Mouse (Mus musculus): Measurements from ENCODE around the gene Lrmda. TPM values are rescaled to one million over a fixed set of nuclear protein-coding genes. Genes with fewer than 3 reads are reported as not detected.
"Not testable (repeated sequence)": the region's sequence is repeated elsewhere in the genome, so short reads cannot be mapped to it uniquely, and the experiment has no call there.

Lrmda gene
- polyA plus RNA-seq, 1 experiment: 0.51 TPM

- no peak for DNase-seq
- Histone ChIP-seq H3K4me3 (ENCODE audit: control insufficient read depth, insufficient read depth, low read length) (no peak overlapping the region), H3K27me3 (ENCODE audit: control insufficient read depth, insufficient read depth, low read length) (no peaks in the 10 kb centered on the region), H3K36me3 (ENCODE audit: control insufficient read depth, insufficient read depth, low read length) (no peaks in the 10 kb centered on the region), H3K27ac (ENCODE audit: control insufficient read depth, insufficient read depth, low read length) (no peak overlapping the region), H3K4me1 (replicated peaks; ENCODE audit: control insufficient read depth, insufficient read depth, low read length) (no peaks in the 10 kb centered on the region)
- no peak for TF ChIP-seq CTCF (IDR thresholded peaks at IDR 0.05; ENCODE audit: borderline replicate concordance, control insufficient read depth, extremely low read depth, insufficient read depth, low read length, poor library complexity)
- no peak for TF ChIP-seq POLR2A (IDR thresholded peaks at IDR 0.05; ENCODE audit: control insufficient read depth, extremely low read depth, insufficient read depth, low read length, poor library complexity)
- WGBS: 49% methylated on average over 15 of the region's 15 CpGs
Observed at GRCm38 (mm10) chr14:22783211-22784161, 764.0 kb downstream of the Lrmda start.

GRCm38 (mm10) chr14:22800020-22800419 lies 780.5 kb downstream of the Lrmda start:
- TF ChIP-seq CTCF (IDR thresholded peaks at IDR 0.05; ENCODE audit: borderline replicate concordance, control insufficient read depth, extremely low read depth, insufficient read depth, low read length, poor library complexity): no peak
- no peak for TF ChIP-seq POLR2A (IDR thresholded peaks at IDR 0.05; ENCODE audit: control insufficient read depth, extremely low read depth, insufficient read depth, low read length, poor library complexity)
- H3K4me3 ChIP-seq (ENCODE audit: control insufficient read depth, insufficient read depth, low read length): no peak overlapping the region
- 86% methylated on average over 4 of the region's 4 CpGs for WGBS
- no peak for DNase-seq
- H3K36me3 ChIP-seq (ENCODE audit: control insufficient read depth, insufficient read depth, low read length): no peaks in the 10 kb centered on the region
- no peaks in the 10 kb centered on the region for H3K4me1 ChIP-seq (replicated peaks; ENCODE audit: control insufficient read depth, insufficient read depth, low read length)
- no peak overlapping the region for H3K27ac ChIP-seq (ENCODE audit: control insufficient read depth, insufficient read depth, low read length)
- H3K27me3 ChIP-seq (ENCODE audit: control insufficient read depth, insufficient read depth, low read length): no peaks in the 10 kb centered on the region

- Histone ChIP-seq H3K27me3 (ENCODE audit: control insufficient read depth, insufficient read depth, low read length) (no peaks in the 10 kb centered on the region), H3K4me3 (ENCODE audit: control insufficient read depth, insufficient read depth, low read length) (no peak overlapping the region), H3K27ac (ENCODE audit: control insufficient read depth, insufficient read depth, low read length) (no peak overlapping the region), H3K36me3 (ENCODE audit: control insufficient read depth, insufficient read depth, low read length) (no peaks in the 10 kb centered on the region), H3K4me1 (replicated peaks; ENCODE audit: control insufficient read depth, insufficient read depth, low read length) (no peaks in the 10 kb centered on the region)
- TF ChIP-seq CTCF (IDR thresholded peaks at IDR 0.05; ENCODE audit: borderline replicate concordance, control insufficient read depth, extremely low read depth, insufficient read depth, low read length, poor library complexity) (no peak), POLR2A (IDR thresholded peaks at IDR 0.05; ENCODE audit: control insufficient read depth, extremely low read depth, insufficient read depth, low read length, poor library complexity) (no peak)
- no peak for DNase-seq
- WGBS: 82% methylated on average over 13 of the region's 13 CpGs
Observed at GRCm38 (mm10) chr14:22800871-22801636, 781.5 kb downstream of the Lrmda start.

DNA sequence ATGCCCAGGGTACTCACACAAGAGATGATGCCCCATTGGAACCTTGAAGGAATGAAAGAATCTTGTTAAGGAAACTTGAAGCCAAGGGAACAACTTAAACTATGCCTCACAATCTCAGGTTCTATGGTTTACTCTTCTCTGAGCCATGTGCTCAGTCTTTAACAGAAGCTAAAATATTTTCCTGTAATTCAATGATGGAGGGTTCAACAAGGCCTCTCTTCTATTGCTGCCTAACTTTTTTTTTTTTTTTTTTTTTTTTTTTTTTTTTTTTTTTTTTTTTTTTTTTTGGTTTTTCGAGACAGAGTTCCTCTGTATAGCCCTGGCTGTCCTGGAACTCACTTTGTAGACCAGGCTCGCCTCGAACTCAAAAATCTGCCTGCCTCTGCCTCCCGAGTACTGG lies 782.2 kb downstream of the Lrmda start:
- H3K4me3 ChIP-seq (ENCODE audit: control insufficient read depth, insufficient read depth, low read length); H3K36me3 ChIP-seq (ENCODE audit: control insufficient read depth, insufficient read depth, low read length); H3K27me3 ChIP-seq (ENCODE audit: control insufficient read depth, insufficient read depth, low read length); H3K4me1 ChIP-seq (replicated peaks; ENCODE audit: control insufficient read depth, insufficient read depth, low read length); H3K27ac ChIP-seq (ENCODE audit: control insufficient read depth, insufficient read depth, low read length); DNase-seq: not testable (repeated sequence)
- 71% methylated on average over 4 of the region's 4 CpGs for WGBS

DNA sequence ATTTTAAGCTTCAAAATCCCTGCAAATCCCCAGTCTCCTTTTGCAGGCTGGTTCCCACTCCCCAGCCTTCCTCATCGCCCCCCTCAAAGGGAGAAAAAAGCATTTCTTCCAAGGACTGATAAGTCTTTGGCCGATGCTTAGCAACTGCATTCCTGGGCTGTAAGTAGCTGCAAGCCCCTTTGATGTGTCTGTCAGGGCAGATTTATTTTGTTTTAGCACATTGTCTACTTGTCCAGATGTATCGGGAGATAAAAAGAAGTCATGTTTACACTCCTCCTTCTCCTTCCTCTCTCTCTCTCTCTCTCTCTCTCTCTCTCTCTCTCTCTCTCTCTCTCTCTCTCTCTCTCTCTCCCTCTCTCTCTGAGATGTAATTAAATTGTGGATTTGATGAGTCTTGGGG lies 787.8 kb downstream of the Lrmda start:
- H3K4me3 ChIP-seq (ENCODE audit: control insufficient read depth, insufficient read depth, low read length): no peak overlapping the region
- TF ChIP-seq CTCF (IDR thresholded peaks at IDR 0.05; ENCODE audit: borderline replicate concordance, control insufficient read depth, extremely low read depth, insufficient read depth, low read length, poor library complexity) (no peak), POLR2A (IDR thresholded peaks at IDR 0.05; ENCODE audit: control insufficient read depth, extremely low read depth, insufficient read depth, low read length, poor library complexity) (no peak)
- no peak for DNase-seq
- WGBS: 65% methylated on average over 3 of the region's 3 CpGs
- H3K4me1 ChIP-seq (replicated peaks; ENCODE audit: control insufficient read depth, insufficient read depth, low read length): no peaks in the 10 kb centered on the region
- H3K27me3 ChIP-seq (ENCODE audit: control insufficient read depth, insufficient read depth, low read length): no peaks in the 10 kb centered on the region
- H3K36me3 ChIP-seq (ENCODE audit: control insufficient read depth, insufficient read depth, low read length): no peaks in the 10 kb centered on the region
- H3K27ac ChIP-seq (ENCODE audit: control insufficient read depth, insufficient read depth, low read length): no peak overlapping the region

DNA sequence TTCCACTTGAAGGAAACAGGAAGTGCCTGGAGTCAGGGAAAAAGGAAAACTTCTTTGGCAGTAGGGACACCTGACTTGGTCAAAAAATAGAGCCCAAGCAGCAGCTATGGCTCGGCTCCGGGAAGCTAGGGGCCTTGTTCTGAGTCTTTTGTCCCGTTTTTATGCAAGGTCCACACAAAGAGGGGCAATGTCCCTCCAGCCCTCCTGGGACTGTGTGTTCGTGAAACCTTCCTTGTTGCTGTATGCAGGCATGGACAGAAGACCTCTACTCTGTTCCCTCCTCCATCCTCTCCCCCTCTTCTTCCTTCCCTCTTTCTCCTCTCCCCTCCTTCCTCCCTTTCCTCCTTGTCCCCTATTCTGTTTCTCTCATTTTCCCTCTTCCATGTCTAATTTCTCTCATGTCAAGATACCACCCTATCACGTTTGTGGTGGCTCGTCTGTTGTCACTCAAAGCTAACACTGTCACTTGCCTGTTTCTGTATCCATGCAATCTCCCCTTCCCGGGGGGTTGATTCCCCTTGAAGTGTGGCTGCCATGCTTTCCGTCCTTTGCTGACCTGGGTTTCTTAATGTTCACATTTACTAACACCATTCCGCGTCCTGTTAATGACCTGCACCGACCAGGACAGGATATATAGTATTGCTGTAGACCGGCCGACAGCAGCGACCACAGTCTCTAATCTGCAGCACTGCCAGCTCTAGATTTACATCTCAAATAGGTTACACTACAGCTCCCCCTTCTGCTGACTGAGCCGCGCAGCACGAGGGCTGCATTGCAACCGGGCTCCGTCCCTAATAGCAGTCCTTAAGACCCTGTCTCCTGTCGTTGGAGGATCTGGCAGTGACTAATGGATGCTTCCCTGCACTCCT lies 788.4 kb downstream of the Lrmda start:
- no peaks in the 10 kb centered on the region for H3K4me1 ChIP-seq (replicated peaks; ENCODE audit: control insufficient read depth, insufficient read depth, low read length)
- H3K27ac ChIP-seq (ENCODE audit: control insufficient read depth, insufficient read depth, low read length): no peak overlapping the region

More for the DNA sequence above, 788.4 kb downstream of the Lrmda start:
- WGBS: 14% methylated on average over 20 of the region's 20 CpGs
- Histone ChIP-seq H3K4me3 (ENCODE audit: control insufficient read depth, insufficient read depth, low read length) (no peak overlapping the region), H3K36me3 (ENCODE audit: control insufficient read depth, insufficient read depth, low read length) (no peaks in the 10 kb centered on the region), H3K27me3 (ENCODE audit: control insufficient read depth, insufficient read depth, low read length) (no peaks in the 10 kb centered on the region)
- peak; percentile 7 for DNase-seq
- no peak for TF ChIP-seq CTCF (IDR thresholded peaks at IDR 0.05; ENCODE audit: borderline replicate concordance, control insufficient read depth, extremely low read depth, insufficient read depth, low read length, poor library complexity)
- no peak for TF ChIP-seq POLR2A (IDR thresholded peaks at IDR 0.05; ENCODE audit: control insufficient read depth, extremely low read depth, insufficient read depth, low read length, poor library complexity)
